In the genomic region with DNA sequence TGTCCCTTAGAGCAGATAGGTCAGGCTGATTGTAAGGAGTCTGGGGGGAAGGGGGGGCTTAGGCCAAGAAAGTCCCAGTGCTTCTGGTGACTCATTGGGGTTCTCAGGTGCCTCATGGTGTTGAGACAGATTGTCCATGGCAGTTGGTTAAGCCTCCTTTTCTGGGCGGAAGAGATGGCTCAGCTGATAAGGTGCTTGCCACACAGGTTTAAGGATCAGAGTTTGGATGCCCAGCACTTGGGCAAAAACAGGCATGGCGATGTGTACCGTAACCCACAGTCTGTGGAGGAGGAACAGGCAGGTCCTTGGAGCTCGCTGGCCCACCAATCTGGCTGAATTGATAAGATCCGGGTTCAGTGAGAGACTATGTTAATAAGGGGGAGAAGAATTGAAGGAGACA, we compare ENCODE assay signal across 20 mouse cellular contexts. TPM values are rescaled to one million over a fixed set of nuclear protein-coding genes. Genes with fewer than 3 reads are reported as not detected.
DNase-seq lines count a peak whose midpoint lies in the region; ATAC-seq and TF ChIP-seq lines count a peak whose summit lies in the region.
"Had no signal": no experiment of that assay in that cellular context is flagged by ENCODE, and none has a peak within 500 bp of the region (broad histone marks: within the 10 kb centered on the region; RNA-seq: fewer than 3 reads in every experiment).

No protein-coding gene starts in this region.

- 0 out of 2 replicates have a peak, but pooled peaks cover 2% of the 10 kb centered on the region for H3K36me3 ChIP-seq in stomach, postnatal 0 days (ENCODE audit: control insufficient read depth, insufficient read depth, low read length)
- no peaks in the 10 kb centered on the region for H3K36me3 ChIP-seq in midbrain, postnatal 0 days (ENCODE audit: insufficient read depth, low read length)
- no peaks in the 10 kb centered on the region for H3K36me3 ChIP-seq in lung, postnatal 0 days (ENCODE audit: insufficient read depth, low read length)
- H3K36me3 ChIP-seq: embryonic facial prominence, embryonic 10.5 days; forebrain, embryonic 15.5 days had no signal

- peak; percentile 11; the same call in 1 of the 2 replicates for ATAC-seq in stomach, postnatal 0 days (ENCODE audit: low FRiP score, low TSS enrichment)
- ATAC-seq in midbrain, postnatal 0 days (ENCODE audit: low FRiP score), result no peak
- ATAC-seq in lung, postnatal 0 days, result no peak
- ATAC-seq: forebrain, embryonic 13.5 days; forebrain, embryonic 15.5 days had no signal

- no peak for DNase-seq in stomach, postnatal 0 days (ENCODE audit: low spot score)
- DNase-seq in urinary bladder, adult 2 months (ENCODE audit: low spot score), result peak; percentile 56
- peak; percentile 37 for DNase-seq in urinary bladder, postnatal 25 days (ENCODE audit: low spot score)
- DNase-seq in midbrain, postnatal 0 days (ENCODE audit: low spot score), result no peak
- DNase-seq in lung, postnatal 0 days (ENCODE audit: low spot score), result no peak
- DNase-seq in left cerebral cortex, adult 9 months (ENCODE audit: low spot score in 2 of 2), result no peak
- DNase-seq: adrenal gland, adult 8-10 months; adrenal gland, postnatal 14 days; adrenal gland, postnatal 36 days; cerebellum, adult 11-12 months; cerebellum, adult 2 months; cerebellum, adult 9-10 months; cerebellum, postnatal 10 days; cerebellum, postnatal 25 days had no signal

- H3K9ac ChIP-seq in stomach, postnatal 0 days (ENCODE audit: low read length), result no peak overlapping the region
- H3K9ac ChIP-seq in midbrain, postnatal 0 days (replicated peaks; ENCODE audit: low read length, poor library complexity, severe bottlenecking), result no peak overlapping the region
- H3K9ac ChIP-seq in lung, postnatal 0 days (replicated peaks; ENCODE audit: low read depth), result no peak overlapping the region
- H3K9ac ChIP-seq: embryonic facial prominence, embryonic 12.5 days; forebrain, embryonic 13.5 days; forebrain, embryonic 15.5 days had no signal

- H3K27ac ChIP-seq in stomach, postnatal 0 days (replicated peaks), result no peak overlapping the region
- H3K27ac ChIP-seq in midbrain, postnatal 0 days (ENCODE audit: low read depth, low read length), result no peak overlapping the region
- no peak overlapping the region for H3K27ac ChIP-seq in lung, postnatal 0 days (ENCODE audit: low read length)
- H3K27ac ChIP-seq: embryonic facial prominence, embryonic 10.5 days; embryonic facial prominence, embryonic 12.5 days; forebrain, embryonic 13.5 days; forebrain, embryonic 15.5 days had no signal

- no peak overlapping the region for H3K4me2 ChIP-seq in stomach, postnatal 0 days (replicated peaks; ENCODE audit: low read depth)
- no peak overlapping the region for H3K4me2 ChIP-seq in midbrain, postnatal 0 days (ENCODE audit: low read depth, low read length, poor library complexity, severe bottlenecking)
- H3K4me2 ChIP-seq in lung, postnatal 0 days (replicated peaks; ENCODE audit: low read depth, low read length), result no peak overlapping the region
- H3K4me2 ChIP-seq: embryonic facial prominence, embryonic 12.5 days; forebrain, embryonic 13.5 days; forebrain, embryonic 15.5 days had no signal

- no peaks in the 10 kb centered on the region for H3K9me3 ChIP-seq in stomach, postnatal 0 days (ENCODE audit: control insufficient read depth, low read length)
- H3K9me3 ChIP-seq in midbrain, postnatal 0 days (ENCODE audit: low read length), result no peaks in the 10 kb centered on the region
- no peaks in the 10 kb centered on the region for H3K9me3 ChIP-seq in lung, postnatal 0 days (ENCODE audit: low read length)
- H3K9me3 ChIP-seq: embryonic facial prominence, embryonic 10.5 days; embryonic facial prominence, embryonic 12.5 days; forebrain, embryonic 13.5 days; forebrain, embryonic 15.5 days had no signal

- no peak for TF ChIP-seq CTCF in stomach, postnatal 0 days (IDR thresholded peaks at IDR 0.05; ENCODE audit: low read depth)
- TF ChIP-seq CTCF in midbrain, postnatal 0 days (IDR thresholded peaks at IDR 0.05), result no peak
- no peak for TF ChIP-seq CTCF in lung, postnatal 0 days (IDR thresholded peaks at IDR 0.05)

- no peak overlapping the region for H3K4me3 ChIP-seq in stomach, postnatal 0 days (ENCODE audit: low read depth, low read length)
- H3K4me3 ChIP-seq in midbrain, postnatal 0 days (ENCODE audit: low read depth, low read length), result no peak overlapping the region
- H3K4me3 ChIP-seq in lung, postnatal 0 days (ENCODE audit: low read depth, low read length), result no peak overlapping the region
- H3K4me3 ChIP-seq: embryonic facial prominence, embryonic 10.5 days; embryonic facial prominence, embryonic 12.5 days; forebrain, embryonic 13.5 days; forebrain, embryonic 15.5 days had no signal

- no peaks in the 10 kb centered on the region for H3K27me3 ChIP-seq in stomach, postnatal 0 days (ENCODE audit: control insufficient read depth, insufficient read depth, low read length)
- H3K27me3 ChIP-seq in midbrain, postnatal 0 days (ENCODE audit: insufficient read depth, low read length), result no peaks in the 10 kb centered on the region
- H3K27me3 ChIP-seq in lung, postnatal 0 days (replicated peaks; ENCODE audit: insufficient read depth, low read length), result no peaks in the 10 kb centered on the region
- H3K27me3 ChIP-seq: embryonic facial prominence, embryonic 12.5 days; forebrain, embryonic 13.5 days; forebrain, embryonic 15.5 days had no signal

- 67% methylated on average over 5 of the region's 5 CpGs for whole genome bisulfite sequencing in stomach, postnatal 0 days
- 94% methylated on average over 5 of the region's 5 CpGs for WGBS in midbrain, postnatal 0 days
- WGBS in lung, postnatal 0 days, result 88% methylated on average over 5 of the region's 5 CpGs

- H3K4me1 ChIP-seq in stomach, postnatal 0 days (replicated peaks; ENCODE audit: control insufficient read depth, insufficient read depth), result peaks cover 2% of the 10 kb centered on the region; the same call in 1 of the 2 replicates
- H3K4me1 ChIP-seq in midbrain, postnatal 0 days (ENCODE audit: insufficient read depth, low read length), result peaks cover 8% of the 10 kb centered on the region; the same call in 1 of the 2 replicates
- no peaks in the 10 kb centered on the region; the same call in 1 of the 2 replicates for H3K4me1 ChIP-seq in lung, postnatal 0 days (ENCODE audit: insufficient read depth, low read depth, low read length)

- TF ChIP-seq EP300 in stomach, postnatal 0 days (optimal IDR thresholded peaks at IDR 0.05), result peak; percentile 73
- no peak for TF ChIP-seq EP300 in lung, postnatal 0 days (IDR thresholded peaks at IDR 0.05)

RNA-seq across cellular contexts. Expression of a gene that starts 4.8 kb away (rescaled TPM):
- 15.6 and 18.0 TPM in 2 replicates for polyA plus RNA-seq in stomach, postnatal 0 days (2015; fragmentation: Nextera tagmentation; extraction: Ambion mirVana)
- polyA plus RNA-seq in urinary bladder, adult 2 months (2012; rRNA removed), result 19.7 and 27.5 TPM in 2 replicates
- total RNA-seq in midbrain, postnatal 0 days (2014; rRNA removed), result 3.8 and 19.1 TPM in 2 replicates
- 2.2 and 3.1 TPM in 2 replicates for polyA plus RNA-seq in midbrain, postnatal 0 days (2015; fragmentation: Nextera tagmentation; extraction: Ambion mirVana)
- polyA plus RNA-seq in lung, postnatal 0 days (2015; fragmentation: Nextera tagmentation; extraction: Ambion mirVana), result 8.7 and 9.1 TPM in 2 replicates

RNA-seq across cellular contexts. Expression of a gene that starts 15.4 kb away (rescaled TPM):
- polyA plus RNA-seq in stomach, postnatal 0 days (2015; fragmentation: Nextera tagmentation; extraction: Ambion mirVana), result 0.21 and 0.27 TPM in 2 replicates
- 0.45 and 0.56 TPM in 2 replicates for polyA plus RNA-seq in urinary bladder, adult 2 months (2012; rRNA removed)
- 0.33 and 0.57 TPM in 2 replicates for total RNA-seq in midbrain, postnatal 0 days (2014; rRNA removed)
- polyA plus RNA-seq in midbrain, postnatal 0 days (2015; fragmentation: Nextera tagmentation; extraction: Ambion mirVana), result 0.06 and 0.16 TPM in 2 replicates
- 0.04 and 0.08 TPM in 2 replicates for polyA plus RNA-seq in lung, postnatal 0 days (2015; fragmentation: Nextera tagmentation; extraction: Ambion mirVana)
- polyA plus RNA-seq: C2C12; forebrain, embryonic 11.5 days; forebrain, embryonic 13.5 days had no signal

RNA-seq across cellular contexts. Expression of a gene that starts 22.7 kb away (rescaled TPM):
- 5.0 and 6.5 TPM in 2 replicates for polyA plus RNA-seq in stomach, postnatal 0 days (2015; fragmentation: Nextera tagmentation; extraction: Ambion mirVana)
- polyA plus RNA-seq in urinary bladder, adult 2 months (2012; rRNA removed), result 6.7 and 7.2 TPM in 2 replicates
- 2.4 and 3.2 TPM in 2 replicates for total RNA-seq in midbrain, postnatal 0 days (2014; rRNA removed)
- 1.8 and 1.9 TPM in 2 replicates for polyA plus RNA-seq in midbrain, postnatal 0 days (2015; fragmentation: Nextera tagmentation; extraction: Ambion mirVana)
- polyA plus RNA-seq in lung, postnatal 0 days (2015; fragmentation: Nextera tagmentation; extraction: Ambion mirVana), result 1.5 and 2.3 TPM in 2 replicates

RNA-seq across cellular contexts. Expression of a gene that starts 25.4 kb away (rescaled TPM):
- polyA plus RNA-seq in stomach, postnatal 0 days (2015; fragmentation: Nextera tagmentation; extraction: Ambion mirVana), result 38.8 and 40.2 TPM in 2 replicates
- polyA plus RNA-seq in urinary bladder, adult 2 months (2012; rRNA removed), result 29.2 and 37.6 TPM in 2 replicates
- 16.2 and 31.7 TPM in 2 replicates for total RNA-seq in midbrain, postnatal 0 days (2014; rRNA removed)
- 22.8 and 23.0 TPM in 2 replicates for polyA plus RNA-seq in midbrain, postnatal 0 days (2015; fragmentation: Nextera tagmentation; extraction: Ambion mirVana)
- 46.8 and 48.3 TPM in 2 replicates for polyA plus RNA-seq in lung, postnatal 0 days (2015; fragmentation: Nextera tagmentation; extraction: Ambion mirVana)

RNA-seq across cellular contexts. Expression of a gene that starts 42.2 kb away (rescaled TPM):
- 21.2 and 21.5 TPM in 2 replicates for polyA plus RNA-seq in stomach, postnatal 0 days (2015; fragmentation: Nextera tagmentation; extraction: Ambion mirVana)
- polyA plus RNA-seq in urinary bladder, adult 2 months (2012; rRNA removed), result 34.5 and 40.4 TPM in 2 replicates
- 22.7 and 27.6 TPM in 2 replicates for total RNA-seq in midbrain, postnatal 0 days (2014; rRNA removed)
- 37.0 and 41.4 TPM in 2 replicates for polyA plus RNA-seq in midbrain, postnatal 0 days (2015; fragmentation: Nextera tagmentation; extraction: Ambion mirVana)
- 26.5 and 26.6 TPM in 2 replicates for polyA plus RNA-seq in lung, postnatal 0 days (2015; fragmentation: Nextera tagmentation; extraction: Ambion mirVana)

Comparison
In these comparisons a context has a peak if more than half of its experiments do, and no peak if none do; other contexts are left out.
1. DNase-seq: peak in urinary bladder, adult 2 months (single experiment) and urinary bladder, postnatal 25 days (single experiment); none in stomach, postnatal 0 days (single experiment), midbrain, postnatal 0 days (single experiment), lung, postnatal 0 days (single experiment) and left cerebral cortex, adult 9 months (0 of 2).